Mouse (Mus musculus) gastrocnemius, postnatal 4 days (tissue): ENCODE measurements around the gene Kdm2a. TPM values are rescaled to one million over a fixed set of nuclear protein-coding genes. Genes with fewer than 3 reads are reported as not detected.

ENCODE experiments used
- DNase-seq, 2 experiments: peaks; one replicate each; pipeline ENCODE4 v3.0.0; 2021 to 2022; ENCODE audit warnings: low spot score in 2 of 2, mixed read lengths in 2 of 2
- total RNA-seq, 2 experiments: library from RNA; stranded (reverse); gene quantifications; 2 replicates each; pipeline ENCODE4 v1.2.3; 2021

The Kdm2a gene
- total RNA-seq, 2 experiments from 2014 or later: 50.9 to 66.8 TPM

DNA sequence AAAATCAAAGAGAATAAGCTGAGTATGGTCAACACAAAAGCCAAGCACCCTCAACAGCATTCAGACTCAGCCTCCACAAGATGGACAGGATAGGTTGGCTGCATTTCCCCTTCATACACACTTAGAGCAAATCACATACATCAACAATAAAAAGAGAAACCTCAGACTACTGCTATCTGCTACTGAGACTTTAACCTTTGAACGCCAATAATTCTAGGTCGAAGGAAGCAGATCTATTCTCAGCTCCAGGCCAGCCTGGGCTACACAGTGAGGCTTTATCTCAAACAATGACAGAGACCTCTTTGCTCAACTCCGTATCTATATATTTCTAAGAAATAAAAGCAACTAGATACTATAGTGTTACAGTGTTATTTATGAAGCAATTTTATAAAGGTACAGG is 66.8 kb downstream of the Kdm2a start:
- no peak for DNase-seq

- DNase-seq: no peak
Observed at GRCm38 (mm10) chr19:4330603-4331002, 67.5 kb downstream of the Kdm2a start.

DNA sequence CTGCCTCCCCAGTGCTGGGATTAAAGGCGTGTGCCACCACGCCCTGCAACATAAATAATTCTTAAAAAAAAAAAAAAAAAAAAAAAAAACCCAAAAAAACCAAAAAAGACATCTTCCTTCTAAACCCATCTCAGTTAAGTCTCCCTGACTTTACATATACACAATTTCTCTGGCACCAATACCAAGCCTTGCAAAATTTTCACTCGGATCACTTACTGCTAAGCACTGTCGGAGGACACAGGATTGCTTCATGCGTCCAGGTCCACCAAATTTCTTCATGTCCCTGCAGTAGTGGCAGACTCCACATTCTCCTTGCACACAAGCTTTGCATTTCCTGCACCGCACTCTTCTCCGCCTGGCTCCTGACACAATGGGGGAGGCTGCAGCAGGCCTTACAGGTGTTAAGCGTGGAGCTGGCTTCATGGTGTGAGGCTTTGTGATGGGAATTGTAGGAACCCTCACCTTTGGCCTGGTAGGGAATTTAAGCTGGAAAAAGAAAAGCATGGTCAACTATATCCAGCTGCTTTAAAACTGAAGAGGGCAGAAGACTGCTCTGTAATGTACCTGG is 69.3 kb downstream of the Kdm2a start:
- no peak for DNase-seq

- no peak for DNase-seq
Observed at GRCm38 (mm10) chr19:4326881-4327280, 71.2 kb downstream of the Kdm2a start.

- no peak for DNase-seq
Observed at GRCm38 (mm10) chr19:4326106-4326505, 72.0 kb downstream of the Kdm2a start.

DNA sequence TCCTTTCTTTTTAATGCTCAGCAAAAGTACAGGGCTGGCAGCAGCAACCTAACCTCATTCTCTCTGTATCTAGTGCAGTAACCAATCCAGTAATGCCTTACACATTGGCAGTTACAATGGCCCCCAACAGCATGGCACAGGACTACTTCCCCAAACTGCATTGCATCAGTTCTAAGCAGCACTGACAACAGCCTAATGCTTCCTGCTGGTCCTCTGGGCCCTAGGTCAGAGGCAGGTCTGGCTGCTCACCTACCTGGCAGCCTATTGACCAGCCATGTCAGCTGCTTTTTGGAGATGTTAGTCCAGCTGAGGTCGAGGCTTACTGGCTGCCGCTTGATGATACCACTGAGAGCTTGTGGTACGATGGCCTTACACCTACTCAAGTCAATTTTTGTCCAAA is 76.0 kb downstream of the Kdm2a start:
- no peak for DNase-seq

DNA sequence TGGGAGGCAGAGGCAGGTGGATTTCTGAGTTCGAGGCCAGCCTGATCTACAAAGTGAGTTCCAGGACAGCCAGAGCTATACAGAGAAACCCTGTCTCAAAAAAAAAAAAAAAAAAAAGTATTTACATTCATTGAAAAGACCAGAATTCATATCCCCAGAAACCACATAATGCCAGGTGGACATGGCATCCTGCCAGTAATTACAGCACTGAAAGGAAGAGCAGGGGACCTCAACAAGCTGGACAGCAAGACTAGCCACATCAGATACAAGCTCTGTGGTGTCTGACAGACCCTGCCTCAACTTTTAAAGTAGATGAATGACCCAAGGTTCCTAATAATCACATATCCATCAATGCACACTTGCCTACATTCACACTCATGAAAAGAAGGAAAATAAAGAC is 76.5 kb downstream of the Kdm2a start:
- DNase-seq: no peak

DNA sequence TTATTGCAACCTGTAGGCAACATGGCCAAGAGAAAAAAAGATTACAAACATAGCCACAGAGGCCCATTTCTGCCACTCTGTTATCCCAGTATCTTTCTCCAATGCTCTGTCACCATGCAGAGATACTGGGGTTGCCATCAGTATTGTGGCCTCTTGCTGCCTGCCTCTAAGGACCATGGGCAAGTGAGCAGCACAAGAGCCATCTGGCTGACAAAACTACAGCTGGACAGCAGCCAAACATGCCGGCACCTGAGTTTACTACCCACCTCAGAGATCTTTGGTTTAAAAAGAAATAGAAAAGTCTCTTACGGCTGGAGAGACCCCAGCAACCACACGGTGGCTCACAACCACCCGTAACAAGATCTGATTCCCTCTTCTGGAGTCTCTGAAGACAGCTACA is 78.8 kb downstream of the Kdm2a start:
- DNase-seq: no peak

GRCm38 (mm10) chr19:4317181-4317580 is 80.9 kb downstream of the Kdm2a start:
- DNase-seq: no peak

DNA sequence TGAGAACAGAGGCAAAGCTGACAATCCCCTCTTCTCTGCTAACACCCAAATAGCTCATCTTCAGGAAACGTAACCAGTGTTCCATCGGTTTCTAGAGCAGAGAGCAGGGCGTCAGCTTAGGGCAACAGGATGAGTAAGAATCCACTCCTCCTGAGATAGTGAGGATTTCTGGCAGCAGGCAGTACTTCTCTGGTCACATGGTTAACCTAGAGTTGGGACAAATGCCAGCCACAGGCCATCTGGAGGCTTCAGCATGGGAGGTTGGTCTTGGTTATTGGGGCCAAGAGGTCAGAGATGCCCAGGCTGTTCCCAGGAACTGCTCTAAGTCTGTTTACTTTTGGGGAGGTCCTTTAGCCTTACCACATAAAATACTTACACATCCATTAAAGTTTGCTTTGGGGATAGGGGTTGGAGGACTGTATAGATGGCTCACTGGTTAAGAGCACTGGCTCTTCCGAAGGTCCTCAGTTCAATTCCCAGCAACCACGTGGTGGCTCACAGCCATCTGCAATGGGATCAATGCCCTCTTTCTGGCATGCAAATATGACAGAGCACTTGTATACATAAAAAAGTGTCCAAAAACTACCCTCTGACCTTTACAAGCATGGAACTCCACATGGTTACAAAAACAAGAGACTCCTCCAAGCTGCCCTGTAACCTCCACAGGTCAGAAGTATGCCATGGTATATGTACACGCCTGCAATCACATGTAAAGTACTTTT is 82.7 kb downstream of the Kdm2a start:
- no peak for DNase-seq

- peak in 1 of 2 experiments; percentile 55 for DNase-seq
Observed at GRCm38 (mm10) chr19:4309776-4310185, 88.3 kb downstream of the Kdm2a start.

- no peak for DNase-seq
Observed at GRCm38 (mm10) chr19:4309302-4309701, 88.8 kb downstream of the Kdm2a start.

DNA sequence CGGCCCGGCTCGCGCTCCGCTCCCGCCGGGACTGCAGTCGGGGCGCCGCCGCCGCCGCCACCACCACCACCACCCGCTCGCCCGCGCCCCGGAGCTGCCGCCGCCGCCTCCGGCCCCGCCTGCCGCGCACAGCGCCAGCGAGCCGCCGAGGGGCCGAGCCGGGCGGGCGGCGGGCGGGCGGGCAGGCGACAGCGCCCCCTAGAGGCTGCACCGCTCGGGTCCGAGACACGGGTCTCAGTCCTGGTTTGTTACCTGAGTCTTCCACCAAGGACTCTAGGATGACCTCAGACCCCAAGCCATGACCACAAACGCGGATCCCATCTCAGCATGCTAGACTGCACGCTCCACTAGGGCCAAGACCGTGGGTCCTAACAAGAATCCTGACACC is 91.9 kb downstream of the Kdm2a start, which contains the start of gene Grk2:
Grk2 (minus strand) TSS at position 33 of the 388 bp plus-strand sequence.
- DNase-seq: peak; percentile 77 to 83

GRCm38 (mm10) chr19:4305491-4306189 is 92.4 kb downstream of the Kdm2a start:
- peak in 1 of 2 experiments; percentile 54 for DNase-seq

GRCm38 (mm10) chr19:4304871-4305321 is 93.2 kb downstream of the Kdm2a start:
- no peak for DNase-seq

DNA sequence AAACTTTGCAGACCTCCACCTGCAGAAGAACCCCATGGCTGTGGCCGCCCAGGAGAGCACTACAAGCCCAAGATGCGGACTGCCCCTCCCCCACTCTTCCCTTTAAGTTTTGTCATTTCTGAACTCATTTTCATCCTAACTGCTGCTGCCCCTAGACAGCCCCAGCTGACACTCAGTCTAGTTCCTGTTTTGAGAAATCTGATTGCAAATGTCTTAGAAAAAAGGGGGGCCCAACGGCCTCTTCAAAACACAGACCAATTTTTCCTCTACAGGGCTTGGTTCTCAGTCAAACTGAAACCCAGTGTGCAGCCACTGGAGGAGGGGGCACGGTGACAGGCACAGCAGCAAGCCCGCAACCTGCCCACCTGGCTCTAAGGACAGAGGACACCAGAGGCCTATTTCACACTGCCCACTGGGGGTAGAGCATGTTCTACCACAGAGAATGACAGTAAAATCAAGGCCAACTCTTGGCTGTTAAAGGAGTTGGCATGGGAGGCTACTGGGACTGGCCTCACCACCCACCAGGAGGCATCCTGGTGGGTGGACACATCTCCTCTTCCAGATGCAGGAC is 93.7 kb downstream of the Kdm2a start:
- DNase-seq: no peak

DNA sequence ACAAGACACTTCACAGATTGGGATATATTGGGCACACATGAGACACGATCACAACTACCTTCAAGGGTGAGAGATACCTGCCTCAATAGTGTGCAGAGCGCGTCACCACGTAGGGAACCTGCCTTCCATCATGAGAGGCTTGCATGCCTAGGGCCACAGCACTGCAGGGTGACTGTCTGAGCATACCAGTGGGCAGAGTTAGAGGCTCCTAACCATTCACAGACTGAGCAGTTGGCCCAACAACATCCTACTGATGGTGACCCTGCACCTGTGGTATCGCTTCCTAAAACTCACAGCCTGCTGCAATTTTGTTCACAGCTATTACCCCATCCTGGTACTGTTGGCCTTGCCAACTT is 94.5 kb downstream of the Kdm2a start:
- DNase-seq: no peak

- DNase-seq: no peak
Observed at GRCm38 (mm10) chr19:4302936-4303639, 95.0 kb downstream of the Kdm2a start.

DNA sequence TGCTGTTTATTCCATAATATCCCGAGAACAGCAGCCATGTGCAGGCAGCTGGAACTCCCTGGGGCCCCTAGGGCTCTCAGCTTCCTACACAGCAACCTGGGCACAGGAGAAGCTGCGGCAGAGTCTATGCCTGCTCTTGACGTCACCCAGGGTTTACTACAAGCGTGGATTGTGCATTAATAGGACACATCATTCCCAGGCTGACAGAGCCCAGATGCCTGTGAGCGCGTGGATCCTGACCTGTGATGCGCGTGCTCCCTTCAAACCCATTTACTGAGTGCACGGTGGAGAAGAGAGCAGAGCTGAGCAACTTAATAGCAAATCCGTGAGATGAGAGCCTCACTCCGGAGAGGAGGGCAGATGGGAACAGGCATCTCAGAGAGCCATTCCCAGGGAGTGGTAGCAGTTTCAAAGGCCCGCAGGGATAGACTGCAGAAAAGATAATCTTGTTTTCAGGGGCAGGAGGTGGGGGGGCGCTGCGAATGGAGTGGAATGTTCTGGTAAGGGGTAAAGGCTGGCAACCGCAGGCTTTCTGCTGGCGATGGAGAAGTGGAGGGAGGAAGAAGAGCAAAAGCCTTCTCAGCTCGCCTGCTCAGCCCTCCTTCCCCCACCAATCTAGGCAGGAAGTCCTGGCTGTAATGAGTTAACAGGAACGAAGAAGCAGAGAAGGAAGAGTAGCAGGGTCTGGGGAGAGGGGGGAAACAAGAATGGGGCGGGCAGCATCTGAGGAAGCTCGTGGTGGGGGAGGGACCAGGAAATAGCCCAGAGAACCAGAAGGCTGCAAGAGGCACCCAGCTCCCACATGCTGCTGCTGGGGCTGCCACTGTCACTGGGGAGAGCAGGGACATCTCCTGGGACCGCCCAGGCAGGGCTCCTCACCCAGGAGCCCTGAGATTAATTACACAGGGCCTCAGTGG is 96.1 kb downstream of the Kdm2a start:
- no peak for DNase-seq
